Mouse (Mus musculus) embryonic facial prominence, embryonic 14.5 days (tissue): ENCODE measurements around the gene Rhebl1. TPM values are rescaled to one million over a fixed set of nuclear protein-coding genes. Genes with fewer than 3 reads are reported as not detected.

Experiments
- ATAC-seq: fragments of 200-750 bp; cut with Nextera tagmentation; 2 replicates; pipeline ENCODE4 v1.8.0; 2017; ENCODE audit warnings: low read depth, moderate number of reproducible peaks, moderate TSS enrichment
- DNase-seq: peaks from one replicate; pipeline ENCODE4 v3.0.0-alpha.2; 2015; ENCODE audit warnings: low spot score
- H3K27ac ChIP-seq: fragments of 300-500 bp; sonication (generic); replicated peaks from 2 replicates; pipeline ENCODE4 v1.5.1; 2014; ENCODE audit warnings: low read depth, mild to moderate bottlenecking, low read length, moderate library complexity
- H3K27me3 ChIP-seq: fragments of 300-500 bp; sonication (generic); replicated peaks from 2 replicates; pipeline ENCODE4 v1.6.1; 2014; ENCODE audit warnings: low read length; ENCODE audit not compliant: control insufficient read depth, insufficient read depth
- H3K36me3 ChIP-seq: fragments of 300-500 bp; sonication (generic); 2 replicates; pipeline ENCODE4 v1.6.1; 2014; ENCODE audit warnings: low read length, mixed read lengths; ENCODE audit not compliant: control insufficient read depth, insufficient read depth
- H3K4me1 ChIP-seq: fragments of 300-500 bp; sonication (generic); 2 replicates; pipeline ENCODE4 v1.6.1; 2014; ENCODE audit warnings: antibody characterized with exemption, low read length; ENCODE audit not compliant: control insufficient read depth, insufficient read depth
- H3K4me2 ChIP-seq: fragments of 300-500 bp; sonication (generic); 2 replicates; pipeline ENCODE4 v1.6.1; 2014; ENCODE audit warnings: low read depth, mild to moderate bottlenecking, low read length, moderate library complexity, mixed read lengths
- H3K4me3 ChIP-seq: fragments of 300-500 bp; sonication (generic); 2 replicates; pipeline ENCODE4 v1.5.1; 2014; ENCODE audit warnings: low read depth, mild to moderate bottlenecking, low read length
- H3K9ac ChIP-seq: fragments of 300-500 bp; sonication (generic); 2 replicates; pipeline ENCODE4 v1.6.1; 2014; ENCODE audit warnings: low read depth, mild to moderate bottlenecking, low read length, moderate library complexity, mixed read lengths
- H3K9me3 ChIP-seq: fragments of 300-500 bp; sonication (generic); 2 replicates; pipeline ENCODE4 v1.6.1; 2016; ENCODE audit warnings: low read length; ENCODE audit not compliant: control insufficient read depth
- WGBS: fragments of 180-500 bp; shearing (Covaris S2); extraction: QIAGEN DNeasy Blood & Tissue Kit; methylation state at CpG from one replicate; pipeline ENCODE4 v1.1.7; 2014; 5-methylcytosine and 5-hydroxymethylcytosine counted together
- polyA plus RNA-seq: library from polyadenylated mRNA; unstranded; fragments of >200 nt; fragmentation: Nextera tagmentation; extraction: Ambion mirVana; gene quantifications from 2 replicates; pipeline ENCODE4 v1.2.1, GENCODE M21; 2014

Rhebl1 gene
- polyA plus RNA-seq, 1 experiment from 2014 or later: 8.4 TPM

DNA sequence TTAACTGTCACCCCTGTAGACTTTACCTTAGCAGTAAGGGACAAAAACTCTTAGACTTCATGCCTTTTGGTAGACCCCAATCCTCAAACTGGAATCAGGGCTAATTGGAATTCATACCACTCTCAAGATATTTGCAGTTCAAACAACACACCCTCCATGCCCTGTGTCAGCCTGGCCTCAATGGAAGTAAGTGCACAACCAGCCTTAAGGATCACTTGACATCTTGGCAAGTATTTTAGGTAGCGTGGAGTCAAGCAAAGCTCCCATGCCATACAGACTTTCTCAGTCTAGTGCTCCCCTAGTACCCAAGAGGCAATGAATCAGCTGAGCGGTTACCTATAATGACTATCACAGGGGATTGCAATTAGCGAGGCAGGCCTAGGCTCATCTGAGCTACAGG lies 36.7 kb upstream of the Rhebl1 start:
- no peak for ATAC-seq
- H3K36me3 ChIP-seq: peaks cover 9% of the 10 kb centered on the region
- H3K9ac ChIP-seq: no peak overlapping the region
- H3K9me3 ChIP-seq: no peaks in the 10 kb centered on the region
- no peak overlapping the region for H3K4me2 ChIP-seq
- no peak overlapping the region for H3K27ac ChIP-seq
- H3K4me3 ChIP-seq: no peak overlapping the region
- DNase-seq: no peak
- H3K27me3 ChIP-seq: no peaks in the 10 kb centered on the region
- 80% methylated on average over 3 of the region's 3 CpGs for WGBS
- H3K4me1 ChIP-seq: peaks cover 10% of the 10 kb centered on the region

DNA sequence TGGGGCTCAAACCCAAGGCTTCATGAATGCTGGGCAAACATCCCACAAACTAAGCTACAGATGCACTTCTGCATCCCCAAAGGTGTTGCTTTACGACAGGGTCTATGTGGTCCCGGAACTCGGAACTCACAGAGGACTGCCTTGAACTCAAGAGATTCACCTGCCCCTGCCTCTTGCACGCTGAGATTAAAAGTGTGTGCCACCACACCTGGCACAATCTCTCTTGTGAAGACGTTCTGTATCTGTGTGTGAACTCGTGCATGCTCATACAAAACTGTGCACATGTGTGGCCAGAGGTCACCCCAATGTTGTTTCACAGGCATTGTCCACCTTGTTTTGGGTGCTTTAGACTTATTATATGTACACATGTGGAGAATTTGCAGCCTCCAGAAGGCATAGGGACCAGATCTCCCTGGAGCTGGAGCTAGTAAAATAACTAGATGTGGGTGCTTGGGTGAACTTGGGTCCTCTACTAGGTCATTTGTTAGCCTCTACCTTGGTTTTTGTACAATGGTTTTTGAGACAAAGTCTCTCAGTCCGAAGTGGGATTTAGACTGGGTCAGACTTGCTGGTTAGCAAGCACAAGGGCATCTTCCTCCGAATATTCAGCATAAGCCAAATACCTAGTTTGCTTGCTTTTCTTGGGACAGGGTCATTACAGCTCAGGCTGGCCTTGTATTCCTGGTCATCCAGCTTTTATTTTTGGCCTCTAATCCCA lies 35.8 kb upstream of the Rhebl1 start:
- no peak overlapping the region for H3K4me3 ChIP-seq
- ATAC-seq (no peak), DNase-seq (no peak)
- H3K9me3 ChIP-seq: no peaks in the 10 kb centered on the region
- peaks cover 1% of the 10 kb centered on the region for H3K4me1 ChIP-seq
- H3K4me2 ChIP-seq: no peak overlapping the region
- WGBS: 51% methylated on average over 8 of the region's 8 CpGs
- H3K27ac ChIP-seq: no peak overlapping the region
- no peaks in the 10 kb centered on the region for H3K27me3 ChIP-seq
- no peak overlapping the region for H3K9ac ChIP-seq
- H3K36me3 ChIP-seq: peaks cover 9% of the 10 kb centered on the region

DNA sequence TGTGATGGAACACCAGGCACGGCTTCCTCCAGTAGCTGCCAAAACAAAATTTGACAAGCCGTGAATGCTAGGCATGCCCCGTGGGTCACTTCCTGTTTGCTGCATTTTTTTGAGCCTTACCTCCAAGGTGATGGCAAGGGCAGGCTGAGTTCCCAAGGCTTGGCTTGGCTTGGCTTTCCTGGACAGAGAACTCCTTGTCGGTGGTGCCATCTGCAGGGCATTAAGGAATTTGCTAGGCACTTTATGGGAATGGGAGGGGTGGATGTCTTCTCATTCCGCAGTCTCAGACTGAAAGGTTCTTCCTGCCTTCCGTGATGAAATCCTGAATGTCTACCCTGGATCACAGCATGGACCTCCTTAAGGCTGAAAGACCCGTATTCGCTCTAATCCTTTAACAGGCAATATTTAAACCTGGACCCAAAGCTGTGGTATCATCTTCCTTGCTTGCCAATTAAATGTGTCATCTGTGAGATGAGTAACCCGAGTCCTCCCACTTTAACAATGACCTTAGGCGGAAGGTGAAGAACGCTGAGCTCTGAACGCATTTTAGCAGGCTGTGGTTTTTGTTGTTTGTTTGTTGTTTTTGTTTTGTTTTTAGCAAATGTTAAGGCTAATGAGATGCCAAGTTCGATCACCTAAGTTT lies 34.4 kb upstream of the Rhebl1 start:
- peak; percentile 66 for ATAC-seq

DNA sequence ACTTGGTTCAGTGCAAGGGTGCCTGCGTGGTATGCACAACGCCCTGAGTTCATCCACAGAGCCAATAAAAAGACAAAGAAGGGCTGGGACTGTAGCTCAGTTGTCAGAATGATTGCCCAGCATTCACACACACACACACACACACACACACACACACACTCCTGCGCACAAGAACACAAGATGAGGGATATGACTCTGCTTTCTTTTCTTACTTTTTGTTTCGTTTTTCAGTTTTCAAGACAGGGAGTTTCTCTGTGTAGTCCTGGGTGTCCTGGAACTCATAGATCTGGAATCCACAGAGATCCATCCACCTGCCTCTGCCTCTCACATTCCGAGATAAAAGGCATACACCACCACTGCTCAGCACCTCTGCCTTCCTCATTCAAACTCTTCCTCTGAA lies 33.2 kb upstream of the Rhebl1 start:
- DNase-seq: no peak
- no peak overlapping the region for H3K4me3 ChIP-seq
- no peaks in the 10 kb centered on the region for H3K9me3 ChIP-seq
- H3K9ac ChIP-seq: no peak overlapping the region
- no peak overlapping the region for H3K27ac ChIP-seq
- no peaks in the 10 kb centered on the region for H3K4me1 ChIP-seq
- no peak for ATAC-seq
- no peak overlapping the region for H3K4me2 ChIP-seq
- H3K27me3 ChIP-seq: no peaks in the 10 kb centered on the region
- WGBS: 82% methylated on average over 5 of the region's 5 CpGs
- H3K36me3 ChIP-seq: peaks cover 9% of the 10 kb centered on the region

More for the DNA sequence above, 34.4 kb upstream of the Rhebl1 start:
- Histone ChIP-seq H3K27ac (0 out of 2 replicates have a peak overlapping the region, but pooled peaks have one; percentile 25), H3K4me3 (no peak overlapping the region), H3K27me3 (no peaks in the 10 kb centered on the region), H3K9me3 (no peaks in the 10 kb centered on the region), H3K4me2 (0 out of 2 replicates have a peak overlapping the region, but pooled peaks have one; percentile 7), H3K36me3 (peaks cover 9% of the 10 kb centered on the region), H3K9ac (no peak overlapping the region), H3K4me1 (no peaks in the 10 kb centered on the region)
- DNase-seq: peak; percentile 92
- 10% methylated on average over 13 of the region's 13 CpGs for WGBS

DNA sequence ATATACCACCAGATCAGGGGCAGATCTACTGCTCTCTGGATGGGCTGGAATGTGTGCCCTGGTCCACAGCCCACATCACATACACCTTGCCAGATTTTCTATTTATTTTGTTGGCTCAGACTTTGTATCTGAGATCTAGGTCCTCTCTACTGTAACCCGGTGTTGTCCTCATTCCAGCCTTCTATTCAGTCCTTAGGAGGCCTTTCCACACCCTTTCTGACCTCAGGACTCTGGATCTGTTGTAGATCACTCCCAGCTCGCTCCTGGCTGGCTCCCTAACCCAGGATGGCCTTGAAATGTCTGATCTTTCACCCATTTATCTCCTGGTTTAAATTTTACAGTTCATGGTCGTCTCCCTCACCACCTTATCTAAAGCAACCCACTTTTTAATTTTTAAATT lies 30.3 kb upstream of the Rhebl1 start:
- Histone ChIP-seq H3K4me1 (no peaks in the 10 kb centered on the region), H3K4me3 (no peak overlapping the region), H3K36me3 (no peaks in the 10 kb centered on the region), H3K9ac (no peak overlapping the region), H3K4me2 (no peak overlapping the region), H3K9me3 (no peaks in the 10 kb centered on the region), H3K27ac (no peak overlapping the region), H3K27me3 (no peaks in the 10 kb centered on the region)
- 75% methylated on average over 3 of the region's 3 CpGs for WGBS
- no peak for DNase-seq
- no peak for ATAC-seq

DNA sequence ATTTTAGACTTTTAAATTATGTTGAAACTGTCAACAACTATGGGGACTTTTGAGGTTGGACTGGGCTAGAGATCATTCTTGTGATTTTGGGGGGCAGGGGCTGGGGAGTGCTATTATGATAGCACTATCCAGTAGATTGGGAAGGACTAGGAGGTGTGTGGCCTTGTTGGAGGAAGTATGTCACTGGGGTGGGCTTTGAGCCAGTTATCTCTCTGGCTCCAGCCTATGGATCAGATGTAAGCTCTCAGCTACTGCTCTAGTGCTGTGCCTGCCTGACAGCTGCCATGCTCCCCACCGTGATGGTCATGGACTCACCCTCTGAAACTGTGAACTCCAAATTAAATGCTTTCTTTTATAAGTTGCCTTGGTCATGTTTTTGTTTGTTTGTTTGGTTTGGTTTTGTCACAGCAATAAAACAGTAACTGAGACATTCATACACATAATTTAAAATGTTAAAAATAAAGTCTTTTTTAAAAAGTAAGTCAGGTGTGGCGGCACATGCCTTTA lies 28.7 kb upstream of the Rhebl1 start:
- Histone ChIP-seq H3K4me2 (no peak overlapping the region), H3K9ac (no peak overlapping the region), H3K27me3 (no peaks in the 10 kb centered on the region), H3K4me1 (no peaks in the 10 kb centered on the region), H3K36me3 (no peaks in the 10 kb centered on the region), H3K9me3 (no peaks in the 10 kb centered on the region), H3K27ac (no peak overlapping the region), H3K4me3 (no peak overlapping the region)
- no peak for DNase-seq
- 89% methylated on average over 2 of the region's 2 CpGs for WGBS
- ATAC-seq: no peak

DNA sequence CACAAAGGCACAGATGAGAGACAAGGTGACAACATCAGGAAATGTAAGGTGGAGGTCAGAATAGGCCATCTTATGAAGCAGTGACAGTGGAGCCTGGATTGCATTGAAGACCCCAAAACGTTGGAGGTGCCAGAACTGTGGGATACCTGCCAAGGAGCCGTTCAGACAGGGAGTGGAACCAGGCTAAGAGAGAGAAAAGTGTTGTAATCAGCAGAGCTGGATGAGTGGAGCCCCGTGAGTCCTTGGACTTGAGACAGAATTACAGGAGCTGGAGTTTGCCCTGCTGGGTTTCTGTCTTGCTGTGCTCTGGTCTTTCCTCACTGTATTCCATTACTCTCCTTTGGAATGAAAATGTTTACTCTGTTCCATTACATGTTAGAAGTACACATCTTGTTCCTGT lies 28.2 kb upstream of the Rhebl1 start:
- H3K4me2 ChIP-seq: no peak overlapping the region
- no peaks in the 10 kb centered on the region for H3K9me3 ChIP-seq
- DNase-seq (no peak), ATAC-seq (no peak)
- WGBS: 59% methylated on average over 3 of the region's 3 CpGs
- H3K27me3 ChIP-seq: no peaks in the 10 kb centered on the region
- H3K4me3 ChIP-seq: no peak overlapping the region
- H3K36me3 ChIP-seq: no peaks in the 10 kb centered on the region
- H3K9ac ChIP-seq: no peak overlapping the region
- H3K4me1 ChIP-seq: no peaks in the 10 kb centered on the region
- H3K27ac ChIP-seq: no peak overlapping the region

DNA sequence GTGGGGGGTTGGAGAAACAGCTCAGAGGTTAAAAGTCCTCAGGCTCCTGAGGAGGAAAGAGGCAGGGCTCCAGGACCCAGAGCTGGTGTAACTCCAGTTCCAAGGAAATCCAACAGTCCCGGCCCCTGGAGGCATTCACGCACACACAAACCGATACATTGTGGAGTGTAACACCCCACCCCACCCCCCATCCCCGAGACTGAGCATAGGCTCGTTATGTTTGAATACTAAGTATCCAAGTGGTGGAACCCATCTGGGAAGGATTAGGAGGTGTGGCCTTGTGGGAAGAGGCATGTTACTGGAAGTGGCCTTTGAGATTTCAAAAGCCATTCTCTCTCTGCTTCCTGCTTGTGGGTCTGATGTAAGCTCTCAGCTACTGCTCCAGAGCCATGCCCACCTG lies 27.2 kb upstream of the Rhebl1 start:
- H3K4me2 ChIP-seq: no peak overlapping the region
- no peaks in the 10 kb centered on the region for H3K27me3 ChIP-seq
- H3K4me1 ChIP-seq: peaks cover 5% of the 10 kb centered on the region; the same call in 1 of the 2 replicates
- 63% methylated on average over 5 of the region's 5 CpGs for WGBS
- no peak overlapping the region for H3K4me3 ChIP-seq
- no peak overlapping the region for H3K9ac ChIP-seq
- H3K36me3 ChIP-seq: no peaks in the 10 kb centered on the region
- DNase-seq (no peak), ATAC-seq (no peak)
- no peaks in the 10 kb centered on the region for H3K9me3 ChIP-seq
- no peak overlapping the region for H3K27ac ChIP-seq
